In the genomic region with DNA sequence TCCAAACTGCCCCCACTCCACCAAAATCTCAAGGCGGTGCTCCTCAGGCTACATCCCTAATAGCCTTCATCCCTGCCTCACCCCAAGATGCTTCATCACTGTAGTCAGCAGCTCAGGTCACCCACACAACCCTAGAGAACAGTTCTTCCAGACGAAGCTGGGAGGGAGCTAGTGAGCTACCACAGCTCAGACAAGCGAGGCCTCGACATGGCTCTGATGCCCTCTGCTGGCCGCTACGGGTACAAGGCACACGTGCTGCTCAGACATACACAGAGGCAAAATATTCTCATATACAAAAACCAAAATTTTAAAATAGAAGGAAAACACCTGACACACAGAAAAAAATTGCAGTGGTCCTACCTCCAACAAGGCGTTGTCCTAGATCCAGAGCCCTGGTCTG, we compare ENCODE assay signal across 9 mouse cellular contexts. TPM values are rescaled to one million over a fixed set of nuclear protein-coding genes. Genes with fewer than 3 reads are reported as not detected.
DNase-seq lines count a peak whose midpoint lies in the region; ATAC-seq and TF ChIP-seq lines count a peak whose summit lies in the region.
"Had no signal": no experiment of that assay in that cellular context is flagged by ENCODE, and none has a peak within 500 bp of the region (broad histone marks: within the 10 kb centered on the region; RNA-seq: fewer than 3 reads in every experiment).

No protein-coding gene starts in this region.

- H3K36me3 ChIP-seq in kidney, postnatal 0 days (ENCODE audit: insufficient read depth, low read length): peaks cover 42% of the 10 kb centered on the region
- H3K36me3 ChIP-seq in liver, embryonic 13.5 days: peaks cover 55% of the 10 kb centered on the region
- peaks cover 47% of the 10 kb centered on the region for H3K36me3 ChIP-seq in neural tube, embryonic 13.5 days

- H3K4me1 ChIP-seq in kidney, postnatal 0 days (replicated peaks; ENCODE audit: insufficient read depth, low read length): 0 out of 2 replicates have a peak, but pooled peaks cover 2% of the 10 kb centered on the region
- peaks cover 45% of the 10 kb centered on the region for H3K4me1 ChIP-seq in liver, embryonic 13.5 days (replicated peaks)
- peaks cover 23% of the 10 kb centered on the region for H3K4me1 ChIP-seq in neural tube, embryonic 13.5 days (replicated peaks)

- no peak overlapping the region for H3K4me2 ChIP-seq in kidney, postnatal 0 days (ENCODE audit: low read length)
- no peak overlapping the region for H3K4me2 ChIP-seq in liver, embryonic 13.5 days
- no peak overlapping the region for H3K4me2 ChIP-seq in neural tube, embryonic 13.5 days
- H3K4me2 ChIP-seq: heart, embryonic 13.5 days had no signal

- peak; percentile 59 for ATAC-seq in common myeloid progenitor, adult 5-6 weeks (replicated peaks; ENCODE audit: low read depth, poor library complexity, severe bottlenecking)
- ATAC-seq in kidney, postnatal 0 days (replicated peaks; ENCODE audit: low FRiP score, low read depth): 0 out of 2 replicates have a peak, but pooled peaks have one; percentile 6
- no peak for ATAC-seq in liver, embryonic 13.5 days (ENCODE audit: low read depth)
- 0 out of 2 replicates have a peak, but pooled peaks have one; percentile 4 for ATAC-seq in neural tube, embryonic 13.5 days (ENCODE audit: low read depth)

- WGBS in kidney, postnatal 0 days: 8% methylated on average over 8 of the region's 8 CpGs
- WGBS in liver, embryonic 13.5 days (ENCODE audit: insufficient replicate concordance): 7% methylated on average over 8 of the region's 8 CpGs
- WGBS in neural tube, embryonic 13.5 days: 5% methylated on average over 8 of the region's 8 CpGs

- no peaks in the 10 kb centered on the region for H3K9me3 ChIP-seq in kidney, postnatal 0 days (replicated peaks; ENCODE audit: low read length)
- no peaks in the 10 kb centered on the region for H3K9me3 ChIP-seq in liver, embryonic 13.5 days (replicated peaks)
- H3K9me3 ChIP-seq in neural tube, embryonic 13.5 days: no peaks in the 10 kb centered on the region
- H3K9me3 ChIP-seq: heart, embryonic 13.5 days had no signal

- H3K4me3 ChIP-seq in kidney, postnatal 0 days (replicated peaks; ENCODE audit: low read depth, low read length): no peak overlapping the region
- H3K4me3 ChIP-seq in liver, embryonic 13.5 days (replicated peaks): no peak overlapping the region
- H3K4me3 ChIP-seq in neural tube, embryonic 13.5 days: no peak overlapping the region
- H3K4me3 ChIP-seq: heart, embryonic 13.5 days had no signal

- TF ChIP-seq CTCF in kidney, postnatal 0 days (IDR thresholded peaks at IDR 0.05; ENCODE audit: low read depth): peak; percentile 99

- DNase-seq in CD4-positive helper T cell, adult 2 months (ENCODE audit: low read depth, low spot score): peak; percentile 89
- peak; percentile 81 to 90 for DNase-seq in adrenal gland, adult (ENCODE audit: inconsistent age in 2 of 2, low spot score in 1 of 2)
- peak; percentile 80 for DNase-seq in gastrocnemius, postnatal 10 days
- DNase-seq in kidney, postnatal 0 days (ENCODE audit: low spot score): peak; percentile 95
- peak; percentile 18 for DNase-seq in liver, embryonic 13.5 days
- peak; percentile 75 to 89 for DNase-seq in thymus, postnatal 10 days (ENCODE audit: low spot score in 2 of 2)

- no peak overlapping the region for H3K9ac ChIP-seq in kidney, postnatal 0 days (ENCODE audit: low read depth, low read length)
- no peak overlapping the region for H3K9ac ChIP-seq in liver, embryonic 13.5 days
- no peak overlapping the region for H3K9ac ChIP-seq in neural tube, embryonic 13.5 days
- H3K9ac ChIP-seq: heart, embryonic 13.5 days had no signal

- H3K27me3 ChIP-seq in kidney, postnatal 0 days (ENCODE audit: insufficient read depth, low read length): no peaks in the 10 kb centered on the region
- H3K27me3 ChIP-seq in liver, embryonic 13.5 days: no peaks in the 10 kb centered on the region
- no peaks in the 10 kb centered on the region for H3K27me3 ChIP-seq in neural tube, embryonic 13.5 days
- H3K27me3 ChIP-seq: heart, embryonic 13.5 days had no signal

- H3K27ac ChIP-seq in kidney, postnatal 0 days: no peak overlapping the region
- H3K27ac ChIP-seq in liver, embryonic 13.5 days: no peak overlapping the region
- no peak overlapping the region for H3K27ac ChIP-seq in neural tube, embryonic 13.5 days (replicated peaks)
- H3K27ac ChIP-seq: heart, embryonic 13.5 days had no signal

RNA-seq across cellular contexts. Expression of a gene that starts 4.8 kb away (rescaled TPM):
- total RNA-seq in common myeloid progenitor, adult 5-6 weeks (2017): 4.3 and 9.3 TPM in 2 replicates
- total RNA-seq in gastrocnemius, postnatal 10 days (2021): 1 to 10 TPM; 3.8 to 9.3 TPM
- polyA plus RNA-seq in kidney, postnatal 0 days (2015; fragmentation: Nextera tagmentation; extraction: Ambion mirVana): 5.9 and 7.8 TPM in 2 replicates
- 0.48 and 0.59 TPM in 2 replicates for polyA plus RNA-seq in liver, embryonic 13.5 days (2015; fragmentation: Nextera tagmentation; extraction: Ambion mirVana)
- polyA plus RNA-seq in neural tube, embryonic 13.5 days (2015; fragmentation: Nextera tagmentation; extraction: Ambion mirVana): 4.9 and 7.2 TPM in 2 replicates

RNA-seq across cellular contexts. Expression of a gene that starts 13.0 kb away (rescaled TPM):
- 60.3 and 78.8 TPM in 2 replicates for total RNA-seq in common myeloid progenitor, adult 5-6 weeks (2017)
- 10 to 100 TPM; 27.2 to 31.1 TPM for total RNA-seq in gastrocnemius, postnatal 10 days (2021)
- polyA plus RNA-seq in kidney, postnatal 0 days (2015; fragmentation: Nextera tagmentation; extraction: Ambion mirVana): 87.6 and 93.1 TPM in 2 replicates
- 119 TPM in 2 replicates for polyA plus RNA-seq in liver, embryonic 13.5 days (2015; fragmentation: Nextera tagmentation; extraction: Ambion mirVana)
- polyA plus RNA-seq in neural tube, embryonic 13.5 days (2015; fragmentation: Nextera tagmentation; extraction: Ambion mirVana): 55.5 and 58.7 TPM in 2 replicates

RNA-seq across cellular contexts. Expression of a gene that starts 23.0 kb away (rescaled TPM):
- not detected in 2 replicates for total RNA-seq in common myeloid progenitor, adult 5-6 weeks (2017)
- total RNA-seq in gastrocnemius, postnatal 10 days (2021): not detected
- polyA plus RNA-seq in kidney, postnatal 0 days (2015; fragmentation: Nextera tagmentation; extraction: Ambion mirVana): 0.54 and 0.55 TPM in 2 replicates
- polyA plus RNA-seq in liver, embryonic 13.5 days (2015; fragmentation: Nextera tagmentation; extraction: Ambion mirVana): 0.13 TPM in 1 of 2 replicates, not detected in the other
- not detected in 2 replicates for polyA plus RNA-seq in neural tube, embryonic 13.5 days (2015; fragmentation: Nextera tagmentation; extraction: Ambion mirVana)
- polyA plus RNA-seq: heart, embryonic 13.5 days had no signal

RNA-seq across cellular contexts. Expression of a gene that starts 54.9 kb away (rescaled TPM):
- not detected in 2 replicates for total RNA-seq in common myeloid progenitor, adult 5-6 weeks (2017)
- 10 to 100 TPM; 79.1 to 88.6 TPM for total RNA-seq in gastrocnemius, postnatal 10 days (2021)
- polyA plus RNA-seq in kidney, postnatal 0 days (2015; fragmentation: Nextera tagmentation; extraction: Ambion mirVana): 330 and 339 TPM in 2 replicates
- polyA plus RNA-seq in liver, embryonic 13.5 days (2015; fragmentation: Nextera tagmentation; extraction: Ambion mirVana): 21.8 and 22.5 TPM in 2 replicates
- polyA plus RNA-seq in neural tube, embryonic 13.5 days (2015; fragmentation: Nextera tagmentation; extraction: Ambion mirVana): 248 and 255 TPM in 2 replicates

Comparison
In these comparisons a context has a peak if more than half of its experiments do, and no peak if none do; other contexts are left out.
1. DNase-seq: peak in every context shown above with its lines; median percentile 95 in kidney, postnatal 0 days; 89 in CD4-positive helper T cell, adult 2 months; 86 in adrenal gland, adult; 82 in thymus, postnatal 10 days; 80 in gastrocnemius, postnatal 10 days; 18 in liver, embryonic 13.5 days.